Mouse (Mus musculus) kidney, postnatal 14 days (tissue): ENCODE measurements around the gene Fyb2.
"Not testable (repeated sequence)": the region's sequence is repeated elsewhere in the genome, so short reads cannot be mapped to it uniquely, and the experiment has no call there.

Experiments
- DNase-seq: peaks from one replicate; pipeline ENCODE4 v3.0.0; 2022; ENCODE audit warnings: mixed read lengths

Gene Fyb2

GRCm38 (mm10) chr4:104941895-104942294, 28.6 kb downstream of the Fyb2 start:
- no peak for DNase-seq

- DNase-seq: no peak
Observed at GRCm38 (mm10) chr4:104944482-104944881, 31.2 kb downstream of the Fyb2 start.

GRCm38 (mm10) chr4:104948886-104949285, 35.6 kb downstream of the Fyb2 start:
- DNase-seq: peak; percentile 70

- no peak for DNase-seq
Observed at GRCm38 (mm10) chr4:104949304-104949703, 36.0 kb downstream of the Fyb2 start.

GRCm38 (mm10) chr4:104951280-104951878, 38.1 kb downstream of the Fyb2 start:
- peak; percentile 35 for DNase-seq

GRCm38 (mm10) chr4:104956691-104957090, 43.4 kb downstream of the Fyb2 start:
- no peak for DNase-seq

GRCm38 (mm10) chr4:104961431-104961830, 48.2 kb downstream of the Fyb2 start:
- no peak for DNase-seq

GRCm38 (mm10) chr4:104972606-104973005, 59.4 kb downstream of the Fyb2 start:
- DNase-seq: no peak

GRCm38 (mm10) chr4:104975162-104975830, 62.0 kb downstream of the Fyb2 start:
- no peak for DNase-seq

GRCm38 (mm10) chr4:104985960-104986632, 72.8 kb downstream of the Fyb2 start:
- DNase-seq: peak; percentile 63

- DNase-seq: no peak
Observed at GRCm38 (mm10) chr4:104987631-104988030, 74.4 kb downstream of the Fyb2 start.

GRCm38 (mm10) chr4:104988102-104988501, 74.8 kb downstream of the Fyb2 start:
- no peak for DNase-seq

GRCm38 (mm10) chr4:104988709-104989108, 75.5 kb downstream of the Fyb2 start:
- DNase-seq: no peak

GRCm38 (mm10) chr4:104990016-104990415, 76.8 kb downstream of the Fyb2 start:
- DNase-seq: no peak

- no peak for DNase-seq
Observed at GRCm38 (mm10) chr4:104990686-104991085, 77.4 kb downstream of the Fyb2 start.

- no peak for DNase-seq
Observed at GRCm38 (mm10) chr4:104992271-104992670, 79.0 kb downstream of the Fyb2 start.

- no peak for DNase-seq
Observed at GRCm38 (mm10) chr4:104993140-104993874, 80.1 kb downstream of the Fyb2 start.

- DNase-seq: no peak
Observed at GRCm38 (mm10) chr4:104999702-105000101, 86.4 kb downstream of the Fyb2 start.

GRCm38 (mm10) chr4:105001736-105002135, 88.5 kb downstream of the Fyb2 start:
- no peak for DNase-seq

GRCm38 (mm10) chr4:105004135-105004534, 90.9 kb downstream of the Fyb2 start:
- DNase-seq: no peak

- not testable (repeated sequence) for DNase-seq
Observed at GRCm38 (mm10) chr4:105004649-105005048, 91.4 kb downstream of the Fyb2 start.

GRCm38 (mm10) chr4:105007360-105008018, 94.2 kb downstream of the Fyb2 start:
- DNase-seq: no peak

- no peak for DNase-seq
Observed at GRCm38 (mm10) chr4:105013718-105014117, 100.5 kb downstream of the Fyb2 start.
